Mouse (Mus musculus) forebrain, embryonic 15.5 days (tissue): ENCODE measurements around the gene BC037034. TPM values are rescaled to one million over a fixed set of nuclear protein-coding genes. Genes with fewer than 3 reads are reported as not detected.
A peak's percentile ranks its signal among the peaks of the same experiment; 100 is the strongest.

Experiments used
- ATAC-seq: fragments of 200-750 bp; cut with Nextera tagmentation; replicated peaks from 2 replicates; pipeline ENCODE4 v1.8.0; 2017; ENCODE audit warnings: mild to moderate bottlenecking, moderate TSS enrichment, moderate library complexity
- H3K27ac ChIP-seq: fragments of 300-500 bp; sonication (generic); replicated peaks from 2 replicates; pipeline ENCODE4 v1.5.1; 2015; ENCODE audit warnings: mild to moderate bottlenecking, inconsistent platforms
- H3K27me3 ChIP-seq: fragments of 300-500 bp; sonication (generic); 2 replicates; pipeline ENCODE4 v1.6.1; 2015; ENCODE audit warnings: inconsistent platforms
- H3K36me3 ChIP-seq: fragments of 300-500 bp; sonication (generic); 2 replicates; pipeline ENCODE4 v1.6.1; 2015; ENCODE audit warnings: mild to moderate bottlenecking, inconsistent platforms
- H3K4me1 ChIP-seq: fragments of 300-500 bp; sonication (generic); 2 replicates; pipeline ENCODE4 v1.6.1; 2015; ENCODE audit warnings: inconsistent platforms
- H3K4me2 ChIP-seq: fragments of 300-500 bp; sonication (generic); replicated peaks from 2 replicates; pipeline ENCODE4 v1.6.1; 2015; ENCODE audit warnings: mild to moderate bottlenecking, inconsistent platforms
- H3K4me3 ChIP-seq: fragments of 300-500 bp; sonication (generic); 2 replicates; pipeline ENCODE4 v1.5.1; 2015; ENCODE audit warnings: mild to moderate bottlenecking, inconsistent platforms
- H3K9ac ChIP-seq: fragments of 300-500 bp; sonication (generic); replicated peaks from 2 replicates; pipeline ENCODE4 v1.6.1; 2015; ENCODE audit warnings: mild to moderate bottlenecking, inconsistent platforms
- H3K9me3 ChIP-seq: fragments of 300-500 bp; sonication (generic); 2 replicates; pipeline ENCODE4 v1.6.1; 2016; ENCODE audit warnings: inconsistent platforms
- WGBS: fragments of 180-500 bp; shearing (Covaris S2); methylation state at CpG from one replicate; pipeline ENCODE4 v1.1.7; 2015; ENCODE audit warnings: mixed read lengths; 5-methylcytosine and 5-hydroxymethylcytosine counted together
- polyA plus RNA-seq: library from polyadenylated mRNA; unstranded; fragments of >200 nt; fragmentation: Nextera tagmentation; extraction: Ambion mirVana; gene quantifications from 2 replicates; pipeline ENCODE4 v1.2.1, GENCODE M21; 2015

The BC037034 gene
- 12.9 and 14.0 TPM in 2 replicates for polyA plus RNA-seq

DNA sequence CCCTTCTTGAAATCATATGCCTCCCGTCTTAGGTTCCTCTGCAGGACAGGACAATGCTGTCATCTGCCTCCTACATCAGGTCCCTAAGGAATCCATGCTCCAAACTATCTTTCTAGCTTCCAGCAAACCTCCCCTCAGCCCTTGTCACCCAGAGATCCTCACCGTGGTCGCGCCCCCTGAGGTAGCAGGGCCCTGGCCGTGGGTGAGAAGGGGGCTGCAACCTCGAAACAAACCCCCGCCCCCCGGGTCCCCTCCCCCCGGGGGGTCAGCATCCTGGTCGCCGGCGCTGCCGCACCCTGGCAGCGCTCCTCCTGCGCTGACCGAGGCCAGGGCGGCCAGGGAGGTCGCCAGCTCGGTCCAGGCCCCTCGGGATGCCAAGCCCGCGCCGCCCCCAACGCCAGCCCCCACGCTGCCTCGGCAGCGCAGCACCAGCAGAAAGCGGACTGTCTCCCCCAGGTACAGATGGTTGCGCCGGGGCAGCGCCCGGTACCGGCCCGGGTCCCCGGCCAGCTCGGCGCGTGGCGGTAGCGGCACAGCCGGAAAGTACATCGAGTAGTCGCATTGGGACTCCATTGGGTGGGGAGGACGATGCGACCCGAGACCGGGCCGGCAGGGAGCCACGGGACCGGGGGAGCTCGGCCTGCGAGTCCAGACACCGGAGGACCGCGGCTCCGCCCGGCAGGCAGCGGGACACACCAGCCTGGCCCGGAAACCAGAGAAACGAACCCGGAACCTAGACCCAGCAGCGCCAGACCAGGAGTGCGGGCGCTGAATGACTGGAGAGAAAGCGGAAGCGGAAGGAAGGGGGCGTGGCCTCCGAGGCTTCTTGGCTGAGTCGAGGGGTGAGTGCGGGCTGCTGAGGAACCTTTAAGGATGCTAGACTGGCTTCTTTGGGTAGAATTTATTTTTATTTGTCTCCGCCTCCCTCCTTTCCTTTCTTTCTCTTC lies at the start of gene BC037034:
Gene BC037034, minus strand, starts transcription at position 774 of the 947 bp plus-strand sequence.
- H3K4me3 ChIP-seq = peak within 1 kb of the TSS; percentile 62
- WGBS = under 1% methylated on average over 71 of the region's 71 CpGs
- peak; percentile 92 for ATAC-seq
- H3K27me3 ChIP-seq = no peaks in the 10 kb centered on the region
- peaks cover 31% of the 10 kb centered on the region for H3K4me1 ChIP-seq
- H3K9me3 ChIP-seq = no peaks in the 10 kb centered on the region
- peaks cover 33% of the 10 kb centered on the region for H3K36me3 ChIP-seq
- peak within 1 kb of the TSS; percentile 79 for H3K9ac ChIP-seq
- peak within 1 kb of the TSS; percentile 63 for H3K27ac ChIP-seq
- peak within 1 kb of the TSS; percentile 92 for H3K4me2 ChIP-seq

GRCm38 (mm10) chr5:138312795-138313194 lies 49.0 kb upstream of the BC037034 start:
- Histone ChIP-seq H3K4me2 (no peak overlapping the region), H3K27ac (no peak overlapping the region), H3K4me1 (no peaks in the 10 kb centered on the region), H3K27me3 (no peaks in the 10 kb centered on the region), H3K9ac (no peak overlapping the region), H3K9me3 (no peaks in the 10 kb centered on the region), H3K36me3 (no peaks in the 10 kb centered on the region), H3K4me3 (no peak overlapping the region)
- no peak for ATAC-seq
- WGBS = 95% methylated on average over 3 of the region's 3 CpGs

- H3K4me3 ChIP-seq = no peak overlapping the region
- WGBS = 89% methylated on average over 2 of the region's 2 CpGs
- no peak for ATAC-seq
- H3K27ac ChIP-seq = no peak overlapping the region
- H3K9me3 ChIP-seq = no peaks in the 10 kb centered on the region
- no peak overlapping the region for H3K4me2 ChIP-seq
- no peaks in the 10 kb centered on the region for H3K4me1 ChIP-seq
- H3K9ac ChIP-seq = no peak overlapping the region
- H3K27me3 ChIP-seq = no peaks in the 10 kb centered on the region
- H3K36me3 ChIP-seq = no peaks in the 10 kb centered on the region
Measured at GRCm38 (mm10) chr5:138299613-138300012, 35.8 kb upstream of the BC037034 start.

GRCm38 (mm10) chr5:138294158-138294557 lies 30.3 kb upstream of the BC037034 start:
- Histone ChIP-seq H3K9ac (no peak overlapping the region), H3K27me3 (no peaks in the 10 kb centered on the region), H3K4me1 (no peaks in the 10 kb centered on the region), H3K4me3 (no peak overlapping the region), H3K36me3 (no peaks in the 10 kb centered on the region), H3K4me2 (no peak overlapping the region), H3K27ac (no peak overlapping the region), H3K9me3 (no peaks in the 10 kb centered on the region)
- ATAC-seq = no peak

DNA sequence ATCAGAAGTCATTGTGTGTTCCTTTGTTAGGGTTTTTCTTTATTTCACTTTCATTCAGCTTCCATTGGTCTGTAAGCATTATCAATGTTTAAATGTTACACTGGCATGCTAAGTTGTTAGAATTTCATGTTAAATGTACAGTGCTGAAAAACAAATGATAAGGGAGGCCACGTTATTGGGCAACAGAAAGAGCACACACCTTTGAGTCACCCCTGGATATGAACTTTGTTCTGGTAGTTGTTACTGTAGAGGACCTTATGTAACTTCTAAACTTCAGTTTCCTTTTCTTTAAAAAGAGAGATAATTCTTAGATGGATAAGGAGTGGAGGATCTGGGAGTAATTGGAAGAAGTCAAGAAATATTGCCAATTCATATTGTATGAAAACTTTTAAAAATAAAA lies 27.8 kb upstream of the BC037034 start:
- no peaks in the 10 kb centered on the region for H3K9me3 ChIP-seq
- H3K27ac ChIP-seq = no peak overlapping the region
- no peak overlapping the region for H3K4me3 ChIP-seq
- no peak for ATAC-seq
- no peak overlapping the region for H3K9ac ChIP-seq
- H3K4me1 ChIP-seq = no peaks in the 10 kb centered on the region
- 80% methylated on average over 1 of the region's 1 CpGs for WGBS
- H3K4me2 ChIP-seq = no peak overlapping the region
- no peaks in the 10 kb centered on the region for H3K27me3 ChIP-seq
- no peaks in the 10 kb centered on the region for H3K36me3 ChIP-seq

GRCm38 (mm10) chr5:138287861-138288260 lies 24.0 kb upstream of the BC037034 start:
- WGBS = 80% methylated on average over 3 of the region's 3 CpGs
- H3K9me3 ChIP-seq = no peaks in the 10 kb centered on the region
- H3K4me2 ChIP-seq = no peak overlapping the region
- ATAC-seq = no peak
- no peak overlapping the region for H3K4me3 ChIP-seq
- no peaks in the 10 kb centered on the region for H3K27me3 ChIP-seq
- H3K4me1 ChIP-seq = no peaks in the 10 kb centered on the region
- H3K36me3 ChIP-seq = no peaks in the 10 kb centered on the region
- H3K9ac ChIP-seq = no peak overlapping the region
- no peak overlapping the region for H3K27ac ChIP-seq

DNA sequence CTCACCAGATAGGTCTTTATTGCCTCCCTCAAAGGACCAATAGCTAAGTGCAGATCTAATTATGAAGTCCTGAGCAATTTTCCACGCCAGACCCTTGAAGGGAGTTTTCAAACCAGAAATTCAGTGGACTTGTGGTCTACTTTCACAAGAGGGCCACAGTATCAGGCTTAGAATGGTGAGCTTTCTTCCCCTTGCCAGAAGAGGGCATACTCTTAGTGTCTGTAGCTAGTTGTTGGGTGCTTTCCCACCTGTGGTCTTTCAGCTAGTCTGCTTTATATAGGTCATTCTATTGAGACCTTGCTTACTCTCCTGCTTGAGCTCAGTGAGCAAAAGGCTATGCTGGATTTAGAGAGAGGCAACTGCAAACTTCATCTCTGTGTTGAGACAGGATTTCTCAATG lies 19.7 kb upstream of the BC037034 start:
- Histone ChIP-seq H3K4me2 (no peak overlapping the region), H3K27ac (no peak overlapping the region), H3K4me1 (peaks cover 10% of the 10 kb centered on the region), H3K9me3 (peaks cover 5% of the 10 kb centered on the region; the same call in 1 of the 2 replicates), H3K4me3 (no peak overlapping the region), H3K36me3 (no peaks in the 10 kb centered on the region), H3K9ac (no peak overlapping the region), H3K27me3 (no peaks in the 10 kb centered on the region)
- WGBS = 53% methylated on average over 1 of the region's 1 CpGs
- ATAC-seq = no peak

GRCm38 (mm10) chr5:138281798-138282197 lies 18.0 kb upstream of the BC037034 start:
- peaks cover 28% of the 10 kb centered on the region for H3K4me1 ChIP-seq
- 84% methylated on average over 2 of the region's 2 CpGs for WGBS
- no peak for ATAC-seq

DNA sequence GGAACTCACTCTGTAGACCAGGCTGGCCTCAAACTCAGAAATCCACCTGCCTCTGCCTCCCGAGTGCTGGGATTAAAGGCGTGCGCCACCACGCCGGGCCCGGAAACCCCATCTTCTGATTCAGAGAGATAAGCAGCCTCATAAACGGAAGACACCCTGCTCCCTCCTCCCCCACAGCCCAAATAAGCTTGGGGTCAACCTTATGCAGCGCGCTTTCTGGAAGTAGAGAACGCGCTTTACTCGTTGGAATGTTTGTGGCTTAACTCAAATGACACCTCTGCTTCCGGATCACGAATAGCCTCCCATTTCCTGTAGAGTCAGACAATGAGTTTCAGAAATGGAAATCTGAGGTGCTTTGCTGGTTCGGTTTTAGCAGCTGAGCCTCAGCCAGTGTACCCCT lies 17.0 kb upstream of the BC037034 start:
- Histone ChIP-seq H3K4me1 (peaks cover 37% of the 10 kb centered on the region), H3K9ac (no peak overlapping the region), H3K36me3 (peaks cover 9% of the 10 kb centered on the region), H3K4me2 (no peak overlapping the region), H3K4me3 (no peak overlapping the region), H3K27me3 (no peaks in the 10 kb centered on the region), H3K27ac (no peak overlapping the region), H3K9me3 (peaks cover 5% of the 10 kb centered on the region; the same call in 1 of the 2 replicates)
- WGBS = 94% methylated on average over 15 of the region's 15 CpGs
- no peak for ATAC-seq

More at GRCm38 (mm10) chr5:138281798-138282197, 18.0 kb upstream of the BC037034 start:
- Histone ChIP-seq H3K9me3 (peaks cover 5% of the 10 kb centered on the region; the same call in 1 of the 2 replicates), H3K9ac (no peak overlapping the region), H3K27me3 (no peaks in the 10 kb centered on the region), H3K36me3 (peaks cover 9% of the 10 kb centered on the region), H3K4me3 (no peak overlapping the region), H3K4me2 (no peak overlapping the region), H3K27ac (no peak overlapping the region)

GRCm38 (mm10) chr5:138280425-138280768 lies 16.6 kb upstream of the BC037034 start:
- Histone ChIP-seq H3K4me3 (peak overlapping the region; percentile 83), H3K4me1 (peaks cover 42% of the 10 kb centered on the region), H3K36me3 (peaks cover 9% of the 10 kb centered on the region), H3K9me3 (peaks cover 5% of the 10 kb centered on the region; the same call in 1 of the 2 replicates), H3K27me3 (no peaks in the 10 kb centered on the region), H3K4me2 (peak overlapping the region; percentile 77), H3K27ac (0 out of 2 replicates have a peak overlapping the region, but pooled peaks have one; percentile 87), H3K9ac (no peak overlapping the region)
- WGBS = 26% methylated on average over 26 of the region's 26 CpGs
- no peak for ATAC-seq

- Histone ChIP-seq H3K9me3 (peaks cover 5% of the 10 kb centered on the region; the same call in 1 of the 2 replicates), H3K36me3 (peaks cover 9% of the 10 kb centered on the region), H3K4me1 (peaks cover 48% of the 10 kb centered on the region), H3K27me3 (no peaks in the 10 kb centered on the region), H3K9ac (peak within 1 kb of the TSS; percentile 95), H3K4me3 (peak within 1 kb of the TSS; percentile 83), H3K27ac (peak within 1 kb of the TSS; percentile 87), H3K4me2 (peak within 1 kb of the TSS; percentile 77)
- under 1% methylated on average over 56 of the region's 56 CpGs for WGBS
- peak; percentile 98 for ATAC-seq
Measured at GRCm38 (mm10) chr5:138279585-138280424, 16.0 kb upstream of the BC037034 start, which contains the start of the genes Gm43720, Gpc2 and Stag3. Gene Gm43720 (minus strand): TSS chr5:138279958. Gene Gpc2 (minus strand): TSS chr5:138280005. Gene Stag3 (plus strand): TSS chr5:138280240.
